Mouse (Mus musculus) T-cell, adult 2 months (primary cell): Measurements from ENCODE around the gene Sema6d.
A peak's percentile ranks its signal among the peaks of the same experiment; 100 is the strongest.

ENCODE experiments used
- DNase-seq: peaks from one replicate; pipeline ENCODE4 v3.0.0; 2022; ENCODE audit warnings: low spot score

The Sema6d gene

GRCm38 (mm10) chr2:124651146-124651545, 561.4 kb downstream of the Sema6d start:
- no peak for DNase-seq

GRCm38 (mm10) chr2:124653161-124653560, 563.4 kb downstream of the Sema6d start:
- no peak for DNase-seq

GRCm38 (mm10) chr2:124657358-124657757, 567.6 kb downstream of the Sema6d start:
- DNase-seq, result no peak

DNA sequence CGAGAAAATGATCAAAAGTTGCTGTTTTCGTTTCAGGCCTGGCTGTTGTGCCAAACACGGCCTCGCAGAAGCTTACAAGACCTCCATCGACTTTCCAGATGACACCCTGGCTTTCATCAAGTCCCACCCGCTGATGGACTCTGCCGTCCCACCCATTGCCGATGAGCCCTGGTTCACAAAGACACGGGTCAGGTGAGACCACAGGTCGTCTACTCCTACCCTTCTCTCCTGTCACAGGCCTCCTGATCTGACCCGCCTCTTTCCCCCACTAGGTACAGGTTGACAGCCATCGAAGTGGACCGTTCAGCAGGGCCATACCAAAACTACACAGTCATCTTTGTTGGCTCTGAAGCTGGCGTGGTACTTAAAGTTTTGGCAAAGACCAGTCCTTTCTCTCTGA, 568.6 kb downstream of the Sema6d start:
- DNase-seq, result no peak

GRCm38 (mm10) chr2:124659601-124660000, 569.8 kb downstream of the Sema6d start:
- DNase-seq, result no peak

DNA sequence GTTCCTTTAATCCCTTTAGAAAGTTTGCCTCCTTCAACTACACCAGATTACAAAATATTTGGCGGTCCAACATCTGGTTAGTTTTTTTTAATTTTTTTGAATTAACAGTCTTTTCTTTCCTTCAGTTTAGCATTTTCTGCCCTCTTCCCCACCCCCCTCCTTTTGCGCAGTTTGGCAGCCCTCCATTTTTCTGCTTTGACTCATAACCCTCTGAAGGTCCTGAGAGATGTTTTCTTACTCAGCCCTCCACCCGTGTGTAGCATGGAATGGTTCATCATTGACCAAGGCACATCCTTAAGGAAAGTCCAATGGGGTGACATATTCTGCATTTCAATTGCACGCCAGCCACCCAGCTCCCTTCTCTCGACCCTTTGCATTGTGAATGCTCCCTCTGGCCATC, 570.9 kb downstream of the Sema6d start:
- DNase-seq, result no peak

- no peak for DNase-seq
Measured at GRCm38 (mm10) chr2:124661316-124661715, 571.5 kb downstream of the Sema6d start.

- DNase-seq, result no peak
Measured at GRCm38 (mm10) chr2:124662257-124662656, 572.5 kb downstream of the Sema6d start.

DNA sequence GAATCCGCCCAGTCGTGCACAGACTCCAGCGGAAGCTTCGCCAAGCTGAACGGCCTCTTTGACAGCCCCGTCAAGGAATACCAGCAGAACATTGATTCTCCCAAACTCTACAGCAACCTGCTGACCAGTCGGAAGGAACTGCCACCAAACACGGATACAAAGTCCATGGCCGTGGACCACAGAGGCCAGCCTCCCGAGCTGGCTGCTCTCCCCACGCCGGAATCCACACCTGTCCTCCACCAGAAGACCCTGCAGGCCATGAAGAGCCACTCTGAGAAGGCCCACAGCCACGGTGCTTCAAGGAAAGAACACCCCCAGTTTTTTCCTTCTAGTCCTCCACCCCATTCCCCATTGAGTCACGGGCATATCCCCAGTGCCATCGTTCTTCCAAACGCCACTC, 574.4 kb downstream of the Sema6d start:
- DNase-seq, result no peak

GRCm38 (mm10) chr2:124668431-124668830, 578.7 kb downstream of the Sema6d start:
- DNase-seq, result no peak

GRCm38 (mm10) chr2:124673117-124673516, 583.3 kb downstream of the Sema6d start:
- no peak for DNase-seq

GRCm38 (mm10) chr2:124684481-124684901, 594.7 kb downstream of the Sema6d start:
- DNase-seq, result no peak

DNA sequence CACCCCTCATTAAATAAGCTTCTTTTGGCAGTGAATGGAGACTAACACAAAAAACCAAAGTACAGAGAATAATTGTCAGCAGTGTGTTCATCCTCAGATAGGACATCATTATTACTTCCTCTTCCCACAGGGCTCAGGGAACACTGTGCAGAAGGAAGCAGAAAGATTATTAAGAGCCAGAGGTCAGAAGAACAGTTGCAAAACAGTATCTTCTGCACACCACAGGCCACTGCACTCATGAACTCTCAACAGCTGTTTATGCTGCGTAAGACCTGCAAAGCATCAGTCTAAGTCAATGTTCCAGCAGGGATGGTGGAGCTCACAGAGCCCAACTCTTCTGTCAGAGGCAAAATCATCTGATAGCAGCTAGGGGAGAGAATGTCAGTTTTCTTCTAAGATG, 600.6 kb downstream of the Sema6d start:
- no peak for DNase-seq

GRCm38 (mm10) chr2:124702621-124703020, 612.9 kb downstream of the Sema6d start:
- DNase-seq, result no peak

DNA sequence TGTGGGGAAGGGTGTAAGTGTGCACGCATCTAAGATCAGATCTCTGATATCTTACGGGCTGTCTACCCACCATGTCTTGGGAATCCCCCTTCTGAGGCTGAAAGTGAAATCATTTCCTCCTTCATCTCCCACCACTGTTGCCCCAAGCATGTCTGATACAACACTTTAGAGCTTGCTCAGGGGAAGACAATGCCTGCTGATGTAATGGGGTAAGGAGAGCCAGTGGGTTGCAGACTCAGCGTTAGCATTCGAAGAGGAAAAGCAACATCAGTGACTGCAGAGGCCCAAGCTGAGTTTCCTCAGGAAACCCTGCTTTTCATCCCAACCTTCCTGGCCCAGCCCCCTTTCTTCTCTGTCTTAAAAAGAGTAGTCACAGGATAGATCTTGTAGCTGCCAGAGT, 615.2 kb downstream of the Sema6d start:
- DNase-seq, result peak; percentile 10

DNA sequence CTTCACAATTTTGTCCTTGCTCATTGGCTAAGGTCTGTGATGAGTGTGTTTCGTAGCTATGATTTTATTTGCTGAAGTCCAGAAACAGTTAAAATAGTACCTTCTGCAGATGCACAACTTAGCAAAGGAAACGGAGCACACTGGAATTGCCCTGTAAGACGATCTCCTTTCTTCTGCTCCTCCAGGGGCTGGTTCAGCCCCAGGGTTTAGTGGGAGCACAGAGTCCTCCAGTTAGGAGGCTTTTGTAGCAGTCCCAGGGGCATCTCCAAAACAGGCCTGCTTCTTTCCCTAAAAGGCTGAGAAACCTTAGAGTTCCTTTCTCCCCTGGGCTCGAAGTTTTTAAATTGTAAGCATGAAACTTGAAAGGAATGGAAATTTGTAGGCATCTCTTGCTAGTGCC, 616.0 kb downstream of the Sema6d start:
- DNase-seq, result no peak

GRCm38 (mm10) chr2:124706896-124707295, 617.1 kb downstream of the Sema6d start:
- DNase-seq, result no peak
